Mouse (Mus musculus): Measurements from ENCODE around the gene Zfp804a.

Zfp804a gene

DNA sequence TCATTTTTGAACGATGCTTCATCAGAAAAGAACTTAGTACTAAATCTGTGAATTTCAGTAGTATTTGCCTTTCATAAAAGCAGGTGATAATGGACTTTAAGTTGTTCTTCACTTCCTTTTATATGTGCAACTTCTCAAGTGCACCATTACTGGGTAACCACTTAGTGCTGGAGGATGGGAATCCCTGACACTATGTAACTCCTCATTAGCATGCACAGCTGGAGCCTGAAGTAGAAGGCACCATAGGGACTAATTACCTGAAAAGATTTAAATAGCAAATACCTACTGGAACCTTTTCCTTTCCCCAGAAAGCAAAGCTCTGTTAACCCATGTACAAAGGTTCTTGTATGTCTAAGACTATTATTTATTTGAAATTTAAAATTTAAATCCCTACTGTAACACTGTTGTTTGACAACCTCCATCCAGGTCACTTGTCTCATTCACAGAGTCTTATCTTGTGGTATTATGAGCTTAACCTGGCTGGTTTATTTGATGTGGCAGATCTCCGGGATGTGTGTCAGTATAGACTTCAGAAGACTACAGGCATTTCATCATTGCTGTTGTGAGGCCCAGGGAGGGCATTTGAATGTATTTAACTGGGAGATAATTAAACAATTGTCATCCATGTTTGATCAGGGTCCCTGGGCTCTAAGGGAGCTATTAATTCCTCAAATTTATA is 229.7 kb downstream of the Zfp804a start:
- DNase-seq = no peak

DNA sequence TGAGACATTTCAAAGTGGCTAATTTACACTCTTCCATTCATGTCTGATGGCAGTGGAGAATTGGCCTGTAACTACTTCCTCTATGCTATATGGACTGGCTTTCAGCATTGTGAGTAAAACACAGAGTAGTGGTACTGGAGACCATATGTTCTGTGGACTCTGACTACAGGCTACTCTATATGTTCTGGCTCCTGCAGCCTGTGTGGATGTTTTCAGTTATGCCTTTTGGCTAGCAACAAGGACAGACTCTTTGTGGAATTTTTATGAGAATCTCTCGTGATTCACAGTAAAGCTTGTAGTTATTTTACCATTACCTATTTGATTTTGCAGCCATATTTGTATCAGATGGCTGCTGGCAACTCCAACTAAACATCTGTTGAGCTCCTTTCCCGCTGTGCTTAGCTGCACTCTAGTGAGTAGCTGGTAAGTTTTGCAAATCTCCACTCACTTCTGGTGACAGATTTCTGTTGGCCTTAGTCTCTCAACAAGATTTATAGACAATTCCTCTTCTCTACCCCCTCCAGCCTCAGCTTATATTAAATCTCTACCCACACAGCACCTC is 242.0 kb downstream of the Zfp804a start:
- DNase-seq = no peak
